In genomic region chr11:82371577-82371976, GRCm38 (mm10) we compare ENCODE assay signal across 11 mouse cellular contexts. TPM values are rescaled to one million over a fixed set of nuclear protein-coding genes. Genes with fewer than 3 reads are reported as not detected.
DNase-seq lines count a peak whose midpoint lies in the region; ATAC-seq lines count a peak whose summit lies in the region.
"Had no signal": no experiment of that assay in that cellular context is flagged by ENCODE, and none has a peak within 500 bp of the region (broad histone marks: within the 10 kb centered on the region; RNA-seq: fewer than 3 reads in every experiment).

No protein-coding gene starts in this region.

- no peaks in the 10 kb centered on the region for H3K4me1 ChIP-seq in liver, embryonic 12.5 days
- peaks cover 6% of the 10 kb centered on the region for H3K4me1 ChIP-seq in limb, embryonic 10.5 days

- no peaks in the 10 kb centered on the region for H3K36me3 ChIP-seq in liver, embryonic 12.5 days
- H3K36me3 ChIP-seq in limb, embryonic 10.5 days, result no peaks in the 10 kb centered on the region

- H3K4me2 ChIP-seq in liver, embryonic 12.5 days, result no peak overlapping the region
- H3K4me2 ChIP-seq: heart, embryonic 11.5 days had no signal

- H3K4me3 ChIP-seq in liver, embryonic 12.5 days, result no peak overlapping the region
- H3K4me3 ChIP-seq in limb, embryonic 10.5 days, result no peak overlapping the region

- WGBS in liver, embryonic 12.5 days (ENCODE audit: insufficient replicate concordance), result 60% methylated on average over 4 of the region's 4 CpGs
- 70% methylated on average over 4 of the region's 4 CpGs for WGBS in limb, embryonic 10.5 days

- H3K27me3 ChIP-seq in liver, embryonic 12.5 days (replicated peaks), result no peaks in the 10 kb centered on the region
- H3K27me3 ChIP-seq in limb, embryonic 10.5 days (ENCODE audit: low read depth, poor library complexity, severe bottlenecking), result no peaks in the 10 kb centered on the region

- H3K9me3 ChIP-seq in liver, embryonic 12.5 days (replicated peaks), result no peaks in the 10 kb centered on the region
- no peaks in the 10 kb centered on the region for H3K9me3 ChIP-seq in limb, embryonic 10.5 days (replicated peaks)

- H3K27ac ChIP-seq in liver, embryonic 12.5 days, result no peak overlapping the region
- H3K27ac ChIP-seq in limb, embryonic 10.5 days, result no peak overlapping the region

- no peak overlapping the region for H3K9ac ChIP-seq in liver, embryonic 12.5 days

- ATAC-seq in liver, embryonic 12.5 days, result no peak
- ATAC-seq: activated CD4-positive, CD25-positive, alpha-beta regulatory T cell, adult 4 months had no signal

- DNase-seq in adrenal gland, postnatal 10 days, result peak; percentile 65
- DNase-seq in adrenal gland, adult 8-10 months, result no peak
- peak; percentile 9 for DNase-seq in liver
- peak; percentile 49 for DNase-seq in ZHBTc4 (ENCODE audit: low read depth, low spot score)
- peak; percentile 63 for DNase-seq in limb, embryonic 10.5 days (ENCODE audit: low spot score)
- no peak for DNase-seq in ovary, postnatal 14 days (ENCODE audit: low spot score)
- DNase-seq in thymus, postnatal 14 days, result no peak
- DNase-seq: cerebellum, postnatal 36 days had no signal

RNA-seq across cellular contexts. Expression of gene Tmem132e, which starts 17.1 kb away (rescaled TPM):
- total RNA-seq in adrenal gland, postnatal 10 days (2021), result 1 to 10 TPM in 1 of 2 experiments, under 1 TPM in 1; 0.73 to 1.1 TPM
- 1 to 10 TPM in 3 of 4 experiments, under 1 TPM in 1; 0.87 to 3.0 (median 2.4) TPM for total RNA-seq in adrenal gland, adult 8-10 months (2022)
- polyA plus RNA-seq in liver, embryonic 12.5 days (2016; fragmentation: Nextera tagmentation; extraction: Ambion mirVana), result 0.26 and 0.52 TPM in 2 replicates
- polyA plus RNA-seq in limb, embryonic 10.5 days (2016; fragmentation: Nextera tagmentation; extraction: Ambion mirVana), result 0.50 and 0.55 TPM in 2 replicates
- polyA plus RNA-seq: activated CD4-positive, CD25-positive, alpha-beta regulatory T cell, adult 4 months had no signal

Comparison
In these comparisons a context has a peak if more than half of its experiments do, and no peak if none do; other contexts are left out.
1. DNase-seq: peak in adrenal gland, postnatal 10 days (single experiment), liver (single experiment), ZHBTc4 (single experiment) and limb, embryonic 10.5 days (single experiment); none in adrenal gland, adult 8-10 months (single experiment), ovary, postnatal 14 days (single experiment) and thymus, postnatal 14 days (single experiment).